Mouse (Mus musculus) liver (tissue): ENCODE results near the gene Snrnp35.
A peak's percentile ranks its signal among the peaks of the same experiment; 100 is the strongest.

Experiments
- DNase-seq: peaks from one replicate; pipeline ENCODE4 v3.0.0-alpha.2; 2020; ENCODE audit warnings: mixed read lengths

Gene Snrnp35

DNA sequence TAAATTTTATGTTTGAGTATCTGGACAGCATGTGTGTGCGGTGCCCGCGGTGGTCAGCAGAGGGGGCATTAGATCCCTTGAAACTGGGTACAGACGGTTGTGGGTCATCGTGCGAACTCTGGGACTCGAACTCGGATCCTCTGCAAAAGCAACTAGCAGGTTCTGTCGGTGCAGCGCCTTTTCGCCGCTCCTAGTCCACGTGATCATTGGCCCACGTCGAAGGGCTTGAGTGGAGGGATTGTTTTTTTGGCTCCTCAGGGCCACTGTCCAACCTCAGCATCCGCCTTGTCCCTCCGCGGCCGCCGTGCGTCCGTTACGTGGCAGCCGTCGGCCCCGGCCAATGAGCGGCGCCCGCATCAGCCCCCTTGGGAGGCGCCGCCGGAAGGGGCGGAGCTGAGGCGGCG, 57.5 kb downstream of the Snrnp35 start, which contains the start of gene Tmed2:
Gene Tmed2 (plus strand): TSS at position 313 of the 404 bp plus-strand sequence.
- DNase-seq = peak; percentile 94
